ENCODE assay signal across 19 mouse cellular contexts in the genomic region with DNA sequence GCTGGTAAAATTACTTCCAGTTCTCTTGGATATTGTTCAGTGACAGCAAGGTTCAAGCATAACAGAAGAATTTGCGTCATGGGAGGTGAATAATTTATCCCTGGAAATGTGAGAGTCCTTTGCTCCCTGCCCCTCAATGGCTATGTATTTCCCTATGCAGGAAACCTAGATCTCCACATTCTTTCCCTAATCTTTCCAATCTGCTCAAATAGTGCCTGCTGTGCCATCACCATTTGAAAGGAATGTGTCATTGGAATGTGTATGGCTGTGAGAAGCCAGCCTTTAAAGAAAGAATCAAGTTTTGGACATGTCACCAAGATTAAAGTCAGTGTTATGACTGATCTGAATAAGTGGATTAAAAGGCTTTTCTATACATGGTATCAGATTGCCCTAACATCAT.
"Had no signal": no experiment of that assay in that cellular context is flagged by ENCODE, and none has a peak within 500 bp of the region (broad histone marks: within the 10 kb centered on the region; RNA-seq: fewer than 3 reads in every experiment).

No protein-coding gene starts in this region.

- H3K4me1 ChIP-seq: kidney, embryonic 15.5 days; liver, embryonic 13.5 days; midbrain, embryonic 12.5 days; midbrain, embryonic 15.5 days; neural tube, embryonic 13.5 days had no signal

- H3K9me3 ChIP-seq: kidney, embryonic 15.5 days; liver, embryonic 13.5 days; midbrain, embryonic 12.5 days; midbrain, embryonic 15.5 days; neural tube, embryonic 13.5 days had no signal

- DNase-seq: kidney, adult 2 months; kidney, postnatal 10 days; kidney, postnatal 36 days; layer of hippocampus, postnatal 36 days; liver, embryonic 13.5 days; lung, adult 2 months; right cerebral cortex, adult 18-20 months; right cerebral cortex, postnatal 14 days; right cerebral cortex, postnatal 4 days; thymus, adult 2 months; thymus, postnatal 14 days; thymus, postnatal 4 days had no signal

- ATAC-seq: midbrain, embryonic 15.5 days had no signal

- H3K36me3 ChIP-seq: liver, embryonic 13.5 days; midbrain, embryonic 12.5 days; midbrain, embryonic 15.5 days; neural tube, embryonic 13.5 days had no signal

- H3K9ac ChIP-seq: kidney, embryonic 15.5 days; liver, embryonic 13.5 days; midbrain, embryonic 12.5 days; midbrain, embryonic 15.5 days; neural tube, embryonic 13.5 days had no signal

- H3K4me2 ChIP-seq: kidney, embryonic 15.5 days; liver, embryonic 13.5 days; midbrain, embryonic 12.5 days; midbrain, embryonic 15.5 days; neural tube, embryonic 13.5 days had no signal

- H3K27ac ChIP-seq: kidney, embryonic 15.5 days; left cerebral cortex, adult 2 months; liver, embryonic 13.5 days; macrophage; midbrain, embryonic 12.5 days; midbrain, embryonic 15.5 days; neural tube, embryonic 13.5 days; stomach, postnatal 0 days had no signal

- H3K4me3 ChIP-seq: kidney, embryonic 15.5 days; left cerebral cortex, adult 2 months; liver, embryonic 13.5 days; midbrain, embryonic 12.5 days; midbrain, embryonic 15.5 days; neural tube, embryonic 13.5 days had no signal

- H3K27me3 ChIP-seq: kidney, embryonic 15.5 days; liver, embryonic 13.5 days; midbrain, embryonic 12.5 days; midbrain, embryonic 15.5 days; neural tube, embryonic 13.5 days had no signal
